Mouse (Mus musculus) stomach, postnatal 0 days (tissue): ENCODE measurements at regions not wholly inside any gene's neighbourhood (a gene's known extent, or its start where the extent isn't known, plus 50 kb on each side); places are given as distances from the start of the nearest gene placed in this dataset.
"Not testable (repeated sequence)": the region's sequence is repeated elsewhere in the genome, so short reads cannot be mapped to it uniquely, and the experiment has no call there.

Source experiments
- ATAC-seq: fragments of 200-750 bp; cut with Nextera tagmentation; 2 replicates; pipeline ENCODE4 v1.8.0; 2017; ENCODE audit not compliant: low FRiP score, low TSS enrichment
- DNase-seq: peaks from one replicate; pipeline ENCODE4 v3.0.0-alpha.2; 2016; ENCODE audit warnings: low spot score
- H3K27ac ChIP-seq: fragments of 300-500 bp; sonication (generic); replicated peaks from 2 replicates; pipeline ENCODE4 v1.5.1; 2014; ENCODE audit warnings: mild to moderate bottlenecking, control low read depth
- H3K27me3 ChIP-seq: fragments of 300-500 bp; sonication (generic); 2 replicates; pipeline ENCODE4 v1.6.1; 2014; ENCODE audit warnings: low read length; ENCODE audit not compliant: control insufficient read depth, insufficient read depth
- H3K36me3 ChIP-seq: fragments of 300-500 bp; sonication (generic); 2 replicates; pipeline ENCODE4 v1.6.1; 2014; ENCODE audit warnings: low read length, mixed read lengths; ENCODE audit not compliant: control insufficient read depth, insufficient read depth
- H3K4me1 ChIP-seq: fragments of 300-500 bp; sonication (generic); replicated peaks from 2 replicates; pipeline ENCODE4 v1.6.1; 2014; ENCODE audit warnings: antibody characterized with exemption; ENCODE audit not compliant: control insufficient read depth, insufficient read depth
- H3K4me2 ChIP-seq: fragments of 300-500 bp; sonication (generic); replicated peaks from 2 replicates; pipeline ENCODE4 v1.6.1; 2014; ENCODE audit warnings: low read depth, mild to moderate bottlenecking, control low read depth, moderate library complexity
- H3K4me3 ChIP-seq: fragments of 300-500 bp; sonication (generic); 2 replicates; pipeline ENCODE4 v1.5.1; 2014; ENCODE audit warnings: low read depth, low read length, control low read depth
- H3K9ac ChIP-seq: fragments of 300-500 bp; sonication (generic); 2 replicates; pipeline ENCODE4 v1.6.1; 2014; ENCODE audit warnings: mild to moderate bottlenecking, low read length, control low read depth, mixed read lengths
- H3K9me3 ChIP-seq: fragments of 300-500 bp; sonication (generic); 2 replicates; pipeline ENCODE4 v1.6.1; 2016; ENCODE audit warnings: low read length; ENCODE audit not compliant: control insufficient read depth
- CTCF ChIP-seq: IDR thresholded peaks from 2 replicates; pipeline ENCODE4 v1.5.1; 2016; ENCODE audit warnings: antibody characterized with exemption, low read depth, mild to moderate bottlenecking, moderate library complexity
- EP300 ChIP-seq: optimal IDR thresholded peaks from 2 replicates; pipeline ENCODE3; 2016; ENCODE audit warnings: antibody characterized with exemption
- WGBS: fragments of 180-500 bp; shearing (Covaris S2); extraction: QIAGEN DNeasy Blood & Tissue Kit; methylation state at CpG from one replicate; pipeline ENCODE4 v1.1.7; 2014; 5-methylcytosine and 5-hydroxymethylcytosine counted together

GRCm38 (mm10) chrX:93070290-93070611 is 216.0 kb upstream of the Arx start:
- no peak for TF ChIP-seq CTCF
- TF ChIP-seq EP300, result no peak
- Histone ChIP-seq H3K36me3 (no peaks in the 10 kb centered on the region), H3K4me2 (no peak overlapping the region), H3K9me3 (no peaks in the 10 kb centered on the region), H3K27ac (no peak overlapping the region), H3K4me3 (no peak overlapping the region), H3K27me3 (no peaks in the 10 kb centered on the region), H3K9ac (no peak overlapping the region), H3K4me1 (no peaks in the 10 kb centered on the region)
- no peak for DNase-seq
- no peak for ATAC-seq
- 64% methylated on average over 5 of the region's 5 CpGs for WGBS

GRCm38 (mm10) chrX:93088976-93089375 is 197.3 kb upstream of the Arx start:
- no peak for ATAC-seq
- TF ChIP-seq CTCF, result no peak
- TF ChIP-seq EP300, result no peak
- WGBS, result 25% methylated on average over 3 of the region's 3 CpGs
- Histone ChIP-seq H3K9me3 (no peaks in the 10 kb centered on the region), H3K4me2 (no peak overlapping the region), H3K36me3 (no peaks in the 10 kb centered on the region), H3K4me1 (no peaks in the 10 kb centered on the region), H3K27me3 (no peaks in the 10 kb centered on the region), H3K9ac (no peak overlapping the region), H3K4me3 (no peak overlapping the region), H3K27ac (no peak overlapping the region)
- no peak for DNase-seq

GRCm38 (mm10) chrX:93097551-93097950 is 188.7 kb upstream of the Arx start:
- 60% methylated on average over 2 of the region's 2 CpGs for WGBS
- H3K36me3 ChIP-seq, result no peaks in the 10 kb centered on the region

GRCm38 (mm10) chrX:93107930-93108567 is 178.2 kb upstream of the Arx start:
- Histone ChIP-seq H3K27ac (no peak overlapping the region), H3K36me3 (no peaks in the 10 kb centered on the region), H3K4me2 (no peak overlapping the region), H3K9me3 (no peaks in the 10 kb centered on the region), H3K4me1 (no peaks in the 10 kb centered on the region), H3K9ac (no peak overlapping the region), H3K4me3 (no peak overlapping the region), H3K27me3 (no peaks in the 10 kb centered on the region)
- TF ChIP-seq CTCF (no peak), EP300 (no peak)
- WGBS, result 74% methylated on average over 4 of the region's 4 CpGs
- no peak for DNase-seq
- ATAC-seq, result no peak

More at GRCm38 (mm10) chrX:93097551-93097950, 188.7 kb upstream of the Arx start:
- Histone ChIP-seq H3K27ac (no peak overlapping the region), H3K4me2 (no peak overlapping the region), H3K9ac (no peak overlapping the region), H3K4me3 (no peak overlapping the region), H3K9me3 (no peaks in the 10 kb centered on the region), H3K4me1 (no peaks in the 10 kb centered on the region), H3K27me3 (no peaks in the 10 kb centered on the region)
- TF ChIP-seq EP300, result no peak
- no peak for TF ChIP-seq CTCF
- no peak for DNase-seq
- ATAC-seq, result no peak

- not testable (repeated sequence) for H3K4me1 ChIP-seq, H3K9me3 ChIP-seq, H3K36me3 ChIP-seq, H3K9ac ChIP-seq, ATAC-seq, H3K27me3 ChIP-seq, DNase-seq, H3K4me3 ChIP-seq, H3K27ac ChIP-seq, H3K4me2 ChIP-seq
Observed at GRCm38 (mm10) chrX:93154367-93154766, 131.9 kb upstream of the Arx start.

- Histone ChIP-seq H3K4me3 (no peak overlapping the region), H3K9me3 (no peaks in the 10 kb centered on the region), H3K9ac (no peak overlapping the region), H3K4me1 (no peaks in the 10 kb centered on the region), H3K27me3 (no peaks in the 10 kb centered on the region), H3K36me3 (no peaks in the 10 kb centered on the region), H3K27ac (no peak overlapping the region), H3K4me2 (no peak overlapping the region)
- no peak for TF ChIP-seq EP300
- no peak for TF ChIP-seq CTCF
- DNase-seq, result no peak
- ATAC-seq, result no peak
Observed at GRCm38 (mm10) chrX:93159105-93159504, 127.1 kb upstream of the Arx start.
